Mouse (Mus musculus) kidney, adult 2 months (tissue): ENCODE data around the gene Ccser1.

Source experiments
- CTCF ChIP-seq: fragments of 200-500 bp; conservative IDR thresholded peaks from 2 replicates; pipeline ENCODE4 v1.5.1; 2011; ENCODE audit warnings: low read depth, mild to moderate bottlenecking, control low read depth, low read length, moderate library complexity, mixed read lengths; ENCODE audit not compliant: insufficient read depth, insufficient read length
- POLR2A ChIP-seq: fragments of 200-500 bp; IDR thresholded peaks from one replicate; pipeline ENCODE4 v1.6.1; 2011; ENCODE audit warnings: low read depth, low read length, control low read depth

DNA sequence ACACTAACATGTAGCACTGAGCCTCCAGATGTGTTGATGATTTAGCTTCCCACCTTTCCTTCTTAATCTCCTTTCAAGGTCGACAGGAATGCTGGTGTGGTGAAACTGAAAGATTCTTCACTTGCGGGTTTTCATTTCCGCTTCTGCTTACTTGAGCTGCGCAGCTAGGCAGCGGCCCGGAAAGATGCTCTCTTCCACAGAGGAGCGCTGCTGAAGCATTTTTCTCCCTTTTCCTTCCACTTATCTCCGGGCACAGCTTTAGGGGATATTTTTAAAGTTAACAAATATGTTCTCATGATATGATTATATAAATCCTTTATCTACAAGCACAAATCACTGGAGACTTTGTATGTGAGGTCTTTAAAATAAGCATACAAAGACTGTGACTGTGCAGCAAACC lies 587.0 kb downstream of the Ccser1 start:
- TF ChIP-seq POLR2A (no peak), CTCF (no peak)
